Mouse (Mus musculus): ENCODE data around the gene Olfr166.

Olfr166 gene

GRCm38 (mm10) chr16:19483394-19483793 is at the start of gene Olfr166:
Gene Olfr166 (plus strand): TSS chr16:19483694.
- DNase-seq (ENCODE audit: low read depth, low spot score): no peak

DNA sequence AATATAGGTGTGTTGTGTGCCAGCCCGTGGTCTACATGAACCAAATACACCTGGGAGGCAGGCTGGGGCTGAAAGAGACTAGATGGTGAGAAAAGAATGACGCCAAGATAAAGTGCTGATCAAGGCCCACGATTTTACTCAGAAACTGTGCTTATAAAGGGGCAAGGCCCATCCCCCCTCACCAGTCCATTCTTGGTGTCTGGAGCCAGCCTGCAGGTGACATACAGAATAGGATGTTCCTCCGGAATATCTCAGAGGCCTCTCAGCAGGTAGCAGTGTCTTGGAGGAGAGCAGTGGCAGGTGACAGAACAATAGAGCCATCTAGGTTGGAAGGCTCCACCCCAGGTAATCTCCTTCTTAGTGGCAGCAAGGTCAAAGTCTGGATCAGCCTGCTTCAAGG is 24.8 kb upstream of the Olfr166 start:
- DNase-seq (ENCODE audit: low read depth, low spot score): peak; percentile 69

- peak; percentile 37 for DNase-seq (ENCODE audit: low read depth, low spot score)
These were observed 19.1 kb upstream of the Olfr166 start for GRCm38 (mm10) chr16:19464365-19464764.

DNA sequence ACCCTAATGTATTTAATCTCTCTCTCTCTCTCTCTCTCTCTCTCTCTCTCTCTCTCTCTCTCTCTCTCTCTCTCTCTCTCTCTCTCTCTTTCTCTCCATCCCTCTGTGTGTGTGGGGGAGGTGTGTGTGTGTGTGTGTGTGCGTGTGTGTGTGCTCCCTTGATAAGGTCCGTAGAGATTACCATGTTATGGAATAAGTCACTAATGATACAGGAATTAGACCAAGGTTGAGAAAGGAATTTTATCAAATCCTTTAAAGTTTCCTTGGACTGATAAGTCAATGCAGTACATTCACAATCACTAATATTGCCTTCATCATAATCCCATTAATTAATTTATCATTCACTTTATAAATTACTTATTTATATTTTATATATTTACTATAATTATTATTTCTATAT is 38.7 kb downstream of the Olfr166 start, which contains the start of gene Olfr167:
Gene Olfr167, minus strand, starts transcription at position 101 of the 400 bp plus-strand sequence.
- DNase-seq (ENCODE audit: low read depth, low spot score): no peak

DNA sequence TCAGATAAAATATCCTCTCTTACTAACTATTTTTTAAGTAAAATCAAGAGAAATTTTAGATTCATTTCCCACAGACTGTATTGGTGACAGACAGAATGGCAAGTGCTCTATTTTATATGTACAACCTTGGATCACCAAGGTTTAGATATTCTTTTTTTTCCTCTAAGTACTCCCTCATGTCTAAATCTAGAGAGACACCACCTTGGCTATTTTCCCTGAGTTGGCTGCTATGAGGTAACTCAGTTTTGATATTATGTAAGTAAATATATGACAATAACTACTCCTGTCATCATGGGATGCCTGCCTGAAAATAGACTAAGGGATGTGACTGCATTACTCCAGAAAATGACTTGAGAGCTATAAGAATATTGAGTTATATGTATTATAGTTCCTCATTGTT is 52.0 kb downstream of the Olfr166 start, which contains the start of gene Olfr168:
Gene Olfr168, minus strand, starts transcription at position 101 of the 400 bp plus-strand sequence.
- DNase-seq (ENCODE audit: low read depth, low spot score): no peak
